Mouse (Mus musculus) heart, postnatal 0 days (tissue): ENCODE measurements around the gene Usp39.

ENCODE experiments used
- CTCF ChIP-seq: IDR thresholded peaks from 2 replicates; pipeline ENCODE4 v1.5.1; 2016; ENCODE audit warnings: antibody characterized with exemption, control low read depth, low read depth
- EP300 ChIP-seq: IDR thresholded peaks from 2 replicates; pipeline ENCODE4 v1.6.1; 2016; ENCODE audit warnings: antibody characterized with exemption, low read depth

- TF ChIP-seq CTCF (no peak), EP300 (peak; percentile 90)
Measured at GRCm38 (mm10) chr6:72277508-72278166, 67.3 kb downstream of the Usp39 start.
